Mouse (Mus musculus): ENCODE data around the gene Selenoh.

DNA sequence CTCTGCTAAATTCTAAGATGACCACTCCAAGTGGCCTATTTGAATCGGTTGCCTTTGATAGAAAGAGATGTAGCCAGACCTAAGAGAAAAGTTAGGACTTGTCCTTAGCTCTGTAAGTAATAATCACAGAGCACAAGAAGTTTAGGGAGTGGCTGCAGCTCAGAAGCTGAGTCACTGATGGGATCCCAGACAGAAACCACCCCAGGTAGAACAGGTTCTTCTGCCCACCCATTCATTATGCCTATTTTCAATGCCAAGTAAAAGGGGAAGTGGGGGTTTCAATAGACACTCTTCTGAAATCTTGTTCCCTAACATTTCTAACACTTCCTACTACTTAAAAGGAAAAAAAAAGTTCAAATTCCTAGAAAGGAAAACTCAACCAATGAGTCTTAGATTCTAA is 34.7 kb upstream of the Selenoh start:
- TF ChIP-seq CTCF (IDR thresholded peaks at IDR 0.05; ENCODE audit: low read depth) (no peak), EP300 (optimal IDR thresholded peaks at IDR 0.05) (no peak)
